Mouse (Mus musculus) testis, adult 2 months (tissue): Measurements from ENCODE around the gene Phykpl.

Source experiments
- CTCF ChIP-seq: fragments of 200-500 bp; IDR thresholded peaks from 2 replicates; pipeline ENCODE4 v1.5.1; 2012; ENCODE audit warnings: low read depth, mild to moderate bottlenecking, inconsistent platforms, low read length, moderate library complexity; ENCODE audit not compliant: control insufficient read depth, insufficient read depth, insufficient replicate concordance
- POLR2A ChIP-seq: fragments of 200-500 bp; IDR thresholded peaks from 2 replicates; pipeline ENCODE4 v1.6.1; 2012; ENCODE audit warnings: low read depth, mild to moderate bottlenecking, inconsistent platforms, low read length, moderate library complexity; ENCODE audit not compliant: control insufficient read depth

GRCm38 (mm10) chr11:51551253-51551652, 33.3 kb upstream of the Phykpl start:
- TF ChIP-seq CTCF (no peak), POLR2A (no peak)
